In genomic region chr10:58323028-58323991, GRCm38 (mm10) we compare ENCODE assay signal across 8 mouse cellular contexts. TPM values are rescaled to one million over a fixed set of nuclear protein-coding genes. Genes with fewer than 3 reads are reported as not detected.
DNase-seq lines count a peak whose midpoint lies in the region; ATAC-seq lines count a peak whose summit lies in the region.

Lims1 (plus strand) TSS chr10:58323466.

- peak; percentile 99 for DNase-seq in adipocyte (ENCODE audit: low spot score)
- peak; percentile 98 for DNase-seq in embryo, embryonic 10 days (ENCODE audit: low spot score)
- DNase-seq in gastrocnemius, postnatal 10 days: peak; percentile 99
- DNase-seq in induced T-regulatory cell, adult 2 months (ENCODE audit: low read depth): peak; percentile 99
- peak; percentile 92 to 98 for DNase-seq in left cerebral cortex, adult 9 months (ENCODE audit: low spot score in 2 of 2)
- peak; percentile 96 for DNase-seq in right cerebral cortex, postnatal 14 days
- DNase-seq in urinary bladder, postnatal 36 days (ENCODE audit: low spot score in 2 of 2): peak; percentile 98 to 99

- ATAC-seq in megakaryocyte progenitor cell, adult 5-6 weeks (replicated peaks; ENCODE audit: poor library complexity): peak; percentile 86

RNA-seq across cellular contexts. Expression of gene Lims1, which starts in this region (rescaled TPM):
- total RNA-seq in gastrocnemius, postnatal 10 days (2021): 10 to 100 TPM; 79.4 to 94.4 TPM
- 107 and 116 TPM in 2 replicates for total RNA-seq in megakaryocyte progenitor cell, adult 5-6 weeks (2015)
- 68.9 and 71.3 TPM in 2 replicates for total RNA-seq in megakaryocyte progenitor cell, adult 5-6 weeks (2017)

Comparison
In these comparisons a context has a peak if more than half of its experiments do, and no peak if none do; other contexts are left out.
1. Peak in every context shown above with its lines: DNase-seq and ATAC-seq.